In genomic region chr10:36239486-36239885, GRCm38 (mm10) we compare ENCODE assay signal across 16 mouse cellular contexts.
"Had no signal": no experiment of that assay in that cellular context is flagged by ENCODE, and none has a peak within 500 bp of the region (broad histone marks: within the 10 kb centered on the region; RNA-seq: fewer than 3 reads in every experiment).

No protein-coding gene starts in this region.

- H3K36me3 ChIP-seq: neural tube, embryonic 13.5 days; neural tube, embryonic 15.5 days; stomach, embryonic 15.5 days had no signal

- H3K27ac ChIP-seq: neural tube, embryonic 13.5 days; neural tube, embryonic 15.5 days; stomach, embryonic 15.5 days; stomach, postnatal 0 days had no signal

- DNase-seq: retina, postnatal 1 day; right cerebral cortex, adult 18-20 months; right cerebral cortex, postnatal 14 days; right cerebral cortex, postnatal 25 days; right cerebral cortex, postnatal 4 days; spleen, adult 18-20 months; thymus, adult 18-20 months; thymus, adult 2 months; thymus, postnatal 14 days; thymus, postnatal 25 days; thymus, postnatal 36 days; thymus, postnatal 4 days had no signal

- H3K9ac ChIP-seq: neural tube, embryonic 13.5 days; neural tube, embryonic 15.5 days; stomach, embryonic 15.5 days had no signal

- H3K4me2 ChIP-seq: neural tube, embryonic 13.5 days; neural tube, embryonic 15.5 days; stomach, embryonic 15.5 days had no signal

- H3K4me3 ChIP-seq: neural tube, embryonic 13.5 days; neural tube, embryonic 15.5 days; stomach, embryonic 15.5 days had no signal

- H3K9me3 ChIP-seq: neural tube, embryonic 13.5 days; neural tube, embryonic 15.5 days; stomach, embryonic 15.5 days had no signal

- H3K27me3 ChIP-seq: neural tube, embryonic 13.5 days; neural tube, embryonic 15.5 days; stomach, embryonic 15.5 days had no signal

- H3K4me1 ChIP-seq: neural tube, embryonic 13.5 days; neural tube, embryonic 15.5 days; stomach, embryonic 15.5 days had no signal
